Mouse (Mus musculus) lung, adult 2 months (tissue): ENCODE results near the gene Ptpn9. TPM values are rescaled to one million over a fixed set of nuclear protein-coding genes. Genes with fewer than 3 reads are reported as not detected.

ENCODE experiments used
- DNase-seq: peaks from one replicate; pipeline ENCODE4 v3.0.0; 2022
- H3K4me1 ChIP-seq: fragments of 200-500 bp; 2 replicates; pipeline ENCODE4 v1.6.1; 2011; ENCODE audit warnings: low read length; ENCODE audit not compliant: control insufficient read depth, insufficient read depth
- H3K4me3 ChIP-seq: fragments of 200-500 bp; replicated peaks from 2 replicates; pipeline ENCODE3; 2011; ENCODE audit warnings: low read depth, mild to moderate bottlenecking, control low read depth, low read length; ENCODE audit errors: extremely low read depth
- CTCF ChIP-seq: fragments of 200-500 bp; IDR thresholded peaks from 2 replicates; pipeline ENCODE4 v1.5.1; 2011; ENCODE audit warnings: mild to moderate bottlenecking, low read length, control low read depth; ENCODE audit not compliant: insufficient read depth
- POLR2A ChIP-seq: fragments of 200-500 bp; IDR thresholded peaks from 2 replicates; pipeline ENCODE4 v1.6.1; 2011; ENCODE audit warnings: low read depth, mild to moderate bottlenecking, control low read depth, low read length, borderline replicate concordance; ENCODE audit errors: extremely low read depth
- WGBS: fragments of 180-500 bp; shearing (Covaris S2); methylation state at CpG from one replicate; pipeline ENCODE4 v1.1.7; 2018; 5-methylcytosine and 5-hydroxymethylcytosine counted together
- polyA plus RNA-seq: library from polyadenylated mRNA; depleted of rRNA; stranded (reverse); fragments of >200 nt; gene quantifications from 2 replicates; pipeline ENCODE4 v1.2.3, GENCODE M21; 2012; rRNA removed

Ptpn9 gene
- polyA plus RNA-seq, 1 experiment = 30.3 TPM

DNA sequence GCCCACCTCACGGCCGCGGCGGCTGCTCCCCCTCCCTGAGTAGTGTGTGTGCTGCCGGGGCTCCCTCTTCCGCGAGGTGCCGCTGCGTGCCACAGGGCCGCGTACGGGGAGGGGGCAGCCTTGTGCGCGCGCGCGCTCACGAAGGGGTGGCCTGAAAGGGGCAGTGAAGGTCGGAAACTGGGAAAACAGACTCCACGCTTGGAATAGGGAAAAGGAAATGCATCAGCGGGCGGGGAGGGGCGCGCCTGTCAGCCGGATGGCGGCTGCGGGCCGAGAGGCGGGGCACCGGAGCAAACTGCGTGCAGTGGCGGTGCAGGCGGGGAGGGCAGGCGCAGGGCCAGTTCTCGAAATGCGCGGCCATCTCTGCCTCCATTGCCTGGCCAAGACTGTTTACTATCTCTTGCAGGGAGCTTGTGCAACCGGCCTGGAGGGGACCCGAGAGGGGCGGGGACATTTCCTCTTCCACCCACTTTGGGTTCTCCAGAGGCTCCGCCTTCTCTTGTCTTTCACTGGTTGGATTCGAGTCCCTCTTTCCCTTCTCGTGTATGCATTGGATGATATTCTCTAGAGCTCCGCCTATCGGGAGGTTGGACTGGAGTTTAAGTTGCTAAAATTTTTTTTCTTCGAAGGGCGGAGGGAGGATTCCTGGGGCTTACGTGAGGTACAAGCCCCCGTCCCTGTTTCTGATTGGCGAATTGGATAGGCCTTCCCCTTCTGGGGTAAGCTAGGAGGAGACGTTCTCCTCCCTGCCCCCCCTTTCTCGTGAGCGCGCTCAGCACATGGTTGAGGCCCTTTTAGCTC is 78.5 kb downstream of the Ptpn9 start:
- peak; percentile 93 for DNase-seq
- Histone ChIP-seq H3K4me3 (peak overlapping the region; percentile 89), H3K4me1 (peaks cover 13% of the 10 kb centered on the region)
- peak; percentile 71; the same call in 1 of the 2 replicates for TF ChIP-seq POLR2A
- TF ChIP-seq CTCF = no peak
- under 1% methylated on average over 54 of the region's 54 CpGs for WGBS

DNA sequence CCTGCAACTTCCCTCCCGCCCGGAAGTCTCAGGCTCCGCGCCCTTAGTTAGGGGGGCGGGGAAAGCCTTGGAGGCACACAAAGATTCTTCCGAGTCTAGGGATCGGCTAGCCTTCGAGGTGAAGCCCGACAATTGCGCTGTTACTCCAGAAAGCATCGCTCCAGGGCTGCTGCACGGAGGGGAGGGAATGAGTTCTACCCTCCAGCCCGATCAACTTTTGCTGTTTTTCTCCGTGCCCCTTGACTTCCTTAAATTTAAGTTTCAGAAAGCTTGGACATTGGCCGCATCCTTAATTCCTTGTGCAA is 79.0 kb downstream of the Ptpn9 start:
- Histone ChIP-seq H3K4me1 (peaks cover 13% of the 10 kb centered on the region), H3K4me3 (peak overlapping the region; percentile 85)
- TF ChIP-seq CTCF (no peak), POLR2A (peak; percentile 79; the same call in 1 of the 2 replicates)
- WGBS = 0% methylated on average over 15 of the region's 15 CpGs
- DNase-seq = no peak

DNA sequence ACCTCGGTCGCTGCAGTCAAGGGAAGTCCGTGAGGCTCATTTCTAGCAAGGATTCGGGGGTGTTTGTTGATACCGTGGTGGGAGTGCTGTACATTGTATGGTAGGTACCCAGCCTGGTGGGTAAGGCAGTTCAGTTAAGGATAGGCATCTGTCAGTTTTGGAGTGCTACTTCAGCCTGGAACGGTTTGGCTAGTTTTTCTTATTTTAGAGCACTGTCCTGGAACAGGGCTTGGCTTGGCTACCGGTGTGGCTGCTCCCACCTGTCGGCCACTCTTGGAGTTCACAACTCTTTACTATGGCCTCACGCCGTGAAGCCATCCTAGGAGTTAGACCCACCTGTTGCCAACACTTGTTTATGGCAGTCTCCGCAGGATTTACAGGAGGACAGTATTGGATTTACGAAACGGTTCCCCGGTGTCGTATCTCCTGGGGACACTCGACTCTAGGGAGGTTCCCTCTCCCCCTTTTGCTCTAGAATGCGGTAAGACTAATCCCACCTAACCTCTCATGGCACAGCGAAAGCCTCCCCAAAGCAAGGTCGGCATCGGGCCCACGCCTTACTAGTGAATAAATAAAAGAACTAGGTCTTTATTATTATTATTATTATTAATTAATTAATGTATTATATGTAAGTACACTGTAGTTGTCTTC is 79.6 kb downstream of the Ptpn9 start:
- WGBS = 2% methylated on average over 21 of the region's 21 CpGs
- TF ChIP-seq POLR2A = no peak
- 0 out of 2 replicates have a peak, but pooled peaks have one; percentile 20 for TF ChIP-seq CTCF

DNA sequence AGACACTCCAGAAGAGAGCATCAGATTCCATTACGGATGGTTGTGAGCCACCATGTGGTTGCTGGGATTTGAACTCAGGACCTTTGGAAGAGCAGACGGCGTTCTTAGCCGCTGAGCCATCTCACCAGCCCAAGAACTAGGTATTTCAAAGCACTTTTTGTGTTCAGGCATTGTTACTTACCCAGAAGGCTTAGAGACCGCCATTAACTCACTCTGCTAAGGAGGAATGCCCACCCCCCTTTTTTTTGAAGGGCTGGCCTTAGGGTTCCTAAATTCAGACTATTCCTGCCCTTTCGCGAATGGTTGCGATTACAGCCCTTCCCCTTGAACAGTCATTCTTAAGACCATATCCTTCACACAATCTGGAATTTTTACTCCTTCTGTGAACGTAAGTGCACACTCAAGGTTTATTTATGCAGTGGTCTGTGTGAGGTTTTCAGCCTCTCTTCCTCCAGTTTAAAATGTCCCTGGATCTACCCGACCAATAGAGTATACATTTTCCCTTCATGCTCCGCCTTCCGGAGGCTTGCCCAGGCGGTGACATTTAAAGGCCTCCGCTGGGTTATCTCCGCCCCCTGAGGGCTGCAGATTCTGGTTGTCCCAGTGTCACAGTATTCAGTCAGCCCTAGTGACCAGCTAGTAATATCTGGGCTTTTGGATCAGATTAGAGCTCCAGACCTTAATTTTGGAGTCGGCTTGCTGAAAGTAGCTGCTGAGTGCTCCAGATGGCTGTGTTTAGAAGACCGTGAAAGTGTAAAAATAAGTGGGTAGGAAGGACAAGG is 80.3 kb downstream of the Ptpn9 start:
- 3% methylated on average over 17 of the region's 17 CpGs for WGBS
- peak; percentile 63 for DNase-seq
- TF ChIP-seq CTCF = no peak
- no peak for TF ChIP-seq POLR2A

More for the DNA sequence above, 79.6 kb downstream of the Ptpn9 start:
- Histone ChIP-seq H3K4me3 (peak overlapping the region; percentile 85), H3K4me1 (peaks cover 13% of the 10 kb centered on the region)
- peak; percentile 23 for DNase-seq

DNA sequence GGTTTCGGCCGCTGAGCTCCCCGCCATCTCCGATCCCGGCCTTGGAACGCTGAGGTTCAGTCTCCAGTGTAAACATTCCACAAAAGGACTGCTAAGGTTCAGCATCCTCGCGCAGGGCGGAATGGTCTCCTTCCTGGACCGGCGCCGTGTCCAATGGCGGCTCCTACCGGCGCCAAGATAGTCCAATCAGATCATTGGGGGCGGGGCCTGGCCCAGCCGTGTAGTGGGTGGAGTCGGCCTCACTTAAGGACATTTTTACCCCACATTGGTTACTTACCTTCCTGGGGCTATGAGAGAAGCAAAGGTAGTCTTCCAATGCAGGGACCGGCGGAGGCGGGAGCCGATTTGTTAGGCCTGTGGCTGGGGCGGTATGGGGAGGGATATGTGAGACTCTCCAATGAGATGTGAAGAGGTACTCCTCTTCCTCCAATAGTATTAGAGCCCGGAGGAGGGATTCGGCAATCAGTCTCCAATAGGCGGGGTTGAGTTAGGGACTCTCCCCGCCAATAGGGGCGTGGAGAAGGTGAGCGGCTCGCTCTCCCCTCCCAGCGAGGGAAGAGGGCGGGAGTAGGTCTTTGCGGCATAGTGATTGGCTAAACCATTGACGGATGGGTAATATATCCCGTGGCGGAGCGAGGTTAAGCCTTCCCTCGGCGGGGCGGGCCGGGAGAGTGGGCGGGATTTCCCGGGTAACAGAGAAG is 81.1 kb downstream of the Ptpn9 start:
- TF ChIP-seq POLR2A (peak; percentile 65; the same call in 1 of the 2 replicates), CTCF (no peak)

More for the DNA sequence above, 80.3 kb downstream of the Ptpn9 start:
- H3K4me3 ChIP-seq = peak overlapping the region; percentile 51
- H3K4me1 ChIP-seq = peaks cover 13% of the 10 kb centered on the region

GRCm38 (mm10) chr9:57076701-57077660 is 82.3 kb downstream of the Ptpn9 start:
- DNase-seq = peak; percentile 91
- TF ChIP-seq CTCF (no peak), POLR2A (peak; percentile 26; the same call in 1 of the 2 replicates)
- under 1% methylated on average over 58 of the region's 72 CpGs for WGBS
- peaks cover 10% of the 10 kb centered on the region for H3K4me1 ChIP-seq
- peak overlapping the region; percentile 66 for H3K4me3 ChIP-seq

More for the DNA sequence above, 81.1 kb downstream of the Ptpn9 start:
- under 1% methylated on average over 43 of the region's 43 CpGs for WGBS
- H3K4me3 ChIP-seq = peak overlapping the region; percentile 51
- DNase-seq = peak; percentile 99
- peaks cover 13% of the 10 kb centered on the region for H3K4me1 ChIP-seq

GRCm38 (mm10) chr9:57082236-57082635 is 87.5 kb downstream of the Ptpn9 start:
- TF ChIP-seq POLR2A (no peak), CTCF (no peak)
- Histone ChIP-seq H3K4me3 (no peak overlapping the region), H3K4me1 (no peaks in the 10 kb centered on the region)
- DNase-seq = no peak
- WGBS = 72% methylated on average over 3 of the region's 3 CpGs

Other genes starting within 250 kb of the Ptpn9 start
- gene Lingo1, start 198.5 kb upstream of the Ptpn9 start, polyA plus RNA-seq = 4.4 and 6.8 TPM in 2 replicates
- 1.7 and 1.8 TPM in 2 replicates for gene Odf3l1, start 130.2 kb upstream of the Ptpn9 start, polyA plus RNA-seq
- gene Cspg4, start 129.9 kb upstream of the Ptpn9 start, polyA plus RNA-seq = 19.5 and 21.2 TPM in 2 replicates
- 22.4 and 23.6 TPM in 2 replicates for gene Snx33, start 66.6 kb upstream of the Ptpn9 start, polyA plus RNA-seq
- gene Imp3, start 57.4 kb upstream of the Ptpn9 start, polyA plus RNA-seq = 195 and 264 TPM in 2 replicates
- gene Snupn, start 44.0 kb upstream of the Ptpn9 start, polyA plus RNA-seq = 3.8 and 5.0 TPM in 2 replicates
- 68.4 and 82.1 TPM in 2 replicates for gene Sin3a, start 77.1 kb downstream of the Ptpn9 start, polyA plus RNA-seq
- 232 and 233 TPM in 2 replicates for gene Man2c1, start 135.8 kb downstream of the Ptpn9 start, polyA plus RNA-seq
- gene Neil1, start 153.4 kb downstream of the Ptpn9 start, polyA plus RNA-seq = 10.2 and 10.4 TPM in 2 replicates
- gene Commd4, start 163.4 kb downstream of the Ptpn9 start, polyA plus RNA-seq = 110 and 137 TPM in 2 replicates
- not detected in 2 replicates for gene Trcg1, start 241.6 kb downstream of the Ptpn9 start, polyA plus RNA-seq